Mouse (Mus musculus) lung, postnatal 0 days (tissue): ENCODE measurements around the gene Agtr1a. TPM values are rescaled to one million over a fixed set of nuclear protein-coding genes. Genes with fewer than 3 reads are reported as not detected.

Experiments used
- ATAC-seq: fragments of 200-750 bp; cut with Nextera tagmentation; 2 replicates; pipeline ENCODE4 v1.8.0; 2017; ENCODE audit warnings: moderate library complexity
- DNase-seq: peaks from one replicate; pipeline ENCODE4 v3.0.0-alpha.2; 2016; ENCODE audit warnings: low spot score
- H3K27ac ChIP-seq: fragments of 300-500 bp; sonication (generic); 2 replicates; pipeline ENCODE4 v1.5.1; 2014; ENCODE audit warnings: antibody characterized with exemption, mild to moderate bottlenecking, low read length, mixed read lengths
- H3K27me3 ChIP-seq: fragments of 300-500 bp; sonication (generic); replicated peaks from 2 replicates; pipeline ENCODE4 v1.6.1; 2014; ENCODE audit warnings: low read length, mixed read lengths; ENCODE audit not compliant: insufficient read depth
- H3K36me3 ChIP-seq: fragments of 300-500 bp; sonication (generic); 2 replicates; pipeline ENCODE4 v1.6.1; 2014; ENCODE audit warnings: low read length, mixed read lengths; ENCODE audit not compliant: insufficient read depth
- H3K4me1 ChIP-seq: fragments of 300-500 bp; sonication (generic); 2 replicates; pipeline ENCODE4 v1.6.1; 2014; ENCODE audit warnings: antibody characterized with exemption, low read depth, low read length, mixed read lengths; ENCODE audit not compliant: insufficient read depth
- H3K4me2 ChIP-seq: fragments of 300-500 bp; sonication (generic); replicated peaks from 2 replicates; pipeline ENCODE4 v1.6.1; 2014; ENCODE audit warnings: low read depth, mild to moderate bottlenecking, low read length, moderate library complexity, mixed read lengths
- H3K4me3 ChIP-seq: fragments of 300-500 bp; sonication (generic); 2 replicates; pipeline ENCODE4 v1.5.1; 2014; ENCODE audit warnings: low read depth, low read length
- H3K9ac ChIP-seq: fragments of 300-500 bp; sonication (generic); replicated peaks from 2 replicates; pipeline ENCODE4 v1.6.1; 2014; ENCODE audit warnings: low read depth, mild to moderate bottlenecking
- H3K9me3 ChIP-seq: fragments of 300-500 bp; sonication (generic); 2 replicates; pipeline ENCODE4 v1.6.1; 2016; ENCODE audit warnings: low read length, mixed read lengths
- CTCF ChIP-seq: IDR thresholded peaks from 2 replicates; pipeline ENCODE4 v1.5.1; 2016; ENCODE audit warnings: antibody characterized with exemption, mild to moderate bottlenecking
- EP300 ChIP-seq: IDR thresholded peaks from 2 replicates; pipeline ENCODE4 v1.6.1; 2016; ENCODE audit warnings: antibody characterized with exemption, mild to moderate bottlenecking, control low read depth
- WGBS: fragments of 180-500 bp; shearing (Covaris S2); extraction: QIAGEN DNeasy Blood & Tissue Kit; methylation state at CpG from one replicate; pipeline ENCODE4 v1.1.7; 2014; 5-methylcytosine and 5-hydroxymethylcytosine counted together
- polyA plus RNA-seq: library from polyadenylated mRNA; unstranded; fragments of >200 nt; fragmentation: Nextera tagmentation; extraction: Ambion mirVana; gene quantifications from 2 replicates; pipeline ENCODE4 v1.2.1, GENCODE M21; 2015

Agtr1a gene
- polyA plus RNA-seq, 1 experiment from 2014 or later, result 9.8 TPM

DNA sequence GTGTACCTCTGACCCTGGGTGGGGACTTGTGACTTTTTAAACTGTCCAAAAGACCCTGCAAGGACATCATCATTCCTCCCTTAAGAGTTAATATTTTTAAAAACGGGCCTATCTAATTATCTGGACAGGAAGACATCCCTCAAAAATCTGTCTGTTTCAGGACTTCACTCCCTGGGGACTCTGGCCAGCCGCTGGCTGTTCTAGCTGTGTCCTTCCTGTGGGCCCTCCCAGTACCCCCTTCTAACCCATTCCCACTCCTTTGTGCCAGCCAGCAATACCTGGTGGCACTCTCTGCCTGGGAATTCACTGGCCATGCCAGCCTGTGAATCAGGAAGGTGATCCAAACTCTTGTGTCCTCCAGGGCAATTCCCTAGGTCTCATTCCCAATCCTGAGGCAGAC lies 29.1 kb downstream of the Agtr1a start:
- H3K9ac ChIP-seq, result no peak overlapping the region
- no peak overlapping the region for H3K27ac ChIP-seq
- no peak for DNase-seq
- H3K4me3 ChIP-seq, result no peak overlapping the region
- H3K9me3 ChIP-seq, result no peaks in the 10 kb centered on the region
- TF ChIP-seq CTCF, result no peak
- no peak for TF ChIP-seq EP300
- H3K4me2 ChIP-seq, result no peak overlapping the region
- 39% methylated on average over 2 of the region's 2 CpGs for WGBS
- ATAC-seq, result no peak
- no peaks in the 10 kb centered on the region for H3K36me3 ChIP-seq
- H3K27me3 ChIP-seq, result no peaks in the 10 kb centered on the region
- no peaks in the 10 kb centered on the region for H3K4me1 ChIP-seq

DNA sequence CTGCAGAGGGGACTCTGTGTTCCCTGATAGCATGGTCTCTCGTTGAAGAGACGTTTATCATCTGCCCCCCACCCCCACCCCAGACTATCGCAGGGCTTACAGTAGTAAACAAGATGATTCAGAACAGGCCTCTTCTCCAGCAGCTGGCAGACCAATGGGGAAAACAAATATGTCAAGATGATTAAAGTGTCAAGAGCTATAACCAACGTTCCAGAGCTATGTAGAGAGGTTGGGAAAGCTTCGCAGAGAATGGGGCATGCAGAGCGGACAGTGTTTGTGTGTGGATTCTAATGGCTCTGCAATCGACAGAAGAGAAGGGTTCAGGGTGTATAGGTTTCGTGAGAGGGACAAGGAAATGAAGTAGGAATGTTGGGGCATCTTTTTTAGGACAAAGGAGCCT lies 31.9 kb downstream of the Agtr1a start:
- TF ChIP-seq EP300 (peak; percentile 31; the same call in 1 of the 2 replicates), CTCF (no peak)
- 25% methylated on average over 8 of the region's 8 CpGs for WGBS
- ATAC-seq, result peak; percentile 25
- Histone ChIP-seq H3K4me1 (no peaks in the 10 kb centered on the region), H3K36me3 (no peaks in the 10 kb centered on the region), H3K4me3 (no peak overlapping the region), H3K9me3 (no peaks in the 10 kb centered on the region), H3K27me3 (no peaks in the 10 kb centered on the region), H3K4me2 (no peak overlapping the region), H3K9ac (no peak overlapping the region), H3K27ac (no peak overlapping the region)
- no peak for DNase-seq

DNA sequence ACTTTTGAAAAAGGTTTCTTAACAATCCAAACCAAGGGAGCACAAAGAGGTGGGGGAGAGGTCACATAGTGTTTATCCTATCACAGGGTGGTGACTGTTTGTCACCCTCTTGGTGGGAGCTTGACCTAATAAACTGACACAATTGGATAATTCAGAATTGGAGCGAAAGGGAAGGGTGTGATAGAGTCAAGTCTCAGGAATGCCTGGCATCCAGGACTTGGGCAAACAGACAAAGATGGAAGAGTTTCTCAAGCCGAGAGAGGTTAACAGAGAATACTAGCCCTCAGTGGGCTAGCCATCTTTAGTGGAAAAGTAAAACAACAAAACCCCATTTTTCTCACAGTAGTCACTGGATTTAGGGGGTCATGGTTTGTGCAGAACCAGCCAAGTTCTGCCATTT lies 32.5 kb downstream of the Agtr1a start:
- no peaks in the 10 kb centered on the region for H3K36me3 ChIP-seq
- ATAC-seq (no peak), DNase-seq (no peak)
- no peak overlapping the region for H3K4me3 ChIP-seq
- no peaks in the 10 kb centered on the region for H3K27me3 ChIP-seq
- no peak overlapping the region for H3K27ac ChIP-seq
- WGBS, result 16% methylated on average over 2 of the region's 2 CpGs
- H3K4me2 ChIP-seq, result no peak overlapping the region
- no peak for TF ChIP-seq EP300
- no peak for TF ChIP-seq CTCF
- no peaks in the 10 kb centered on the region for H3K4me1 ChIP-seq
- no peaks in the 10 kb centered on the region for H3K9me3 ChIP-seq
- no peak overlapping the region for H3K9ac ChIP-seq

DNA sequence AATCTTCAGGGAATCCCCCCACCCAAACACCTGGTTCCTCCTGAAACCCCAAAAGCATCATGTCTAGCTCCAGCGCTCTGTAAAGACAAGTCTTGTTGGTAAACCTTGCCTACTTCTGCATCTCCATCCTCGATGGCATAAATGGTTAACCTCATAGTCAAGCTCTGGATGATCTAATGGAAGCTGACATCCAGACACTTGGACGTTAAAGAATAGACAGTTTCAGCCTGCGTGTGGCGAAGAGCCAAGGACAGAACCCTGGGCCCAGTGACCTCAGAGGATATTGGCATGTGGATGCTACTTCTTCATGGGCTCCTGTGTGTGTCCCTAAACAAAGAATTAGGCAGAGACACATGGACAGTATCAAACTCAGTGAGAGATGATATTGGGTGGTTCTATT lies 42.6 kb downstream of the Agtr1a start:
- no peaks in the 10 kb centered on the region for H3K27me3 ChIP-seq

DNA sequence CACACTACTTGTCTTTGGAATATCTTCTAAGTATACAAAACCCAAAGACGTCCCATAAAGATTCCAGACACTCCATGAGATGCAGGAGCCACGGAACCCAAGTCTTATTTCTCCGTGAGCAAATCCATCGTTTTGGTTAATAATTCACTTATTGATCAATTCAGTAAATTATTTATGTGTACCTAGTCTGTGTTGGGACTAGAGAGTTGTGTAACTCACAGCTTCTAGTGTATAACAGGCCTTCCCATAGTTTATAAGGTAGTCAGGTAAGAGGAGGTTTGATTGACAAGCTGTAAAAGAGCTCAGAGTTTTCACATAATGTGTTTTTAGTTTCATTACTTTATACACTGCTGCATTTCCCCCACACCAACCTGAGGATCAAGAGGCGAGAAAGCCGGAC lies 48.9 kb downstream of the Agtr1a start:
- Histone ChIP-seq H3K36me3 (no peaks in the 10 kb centered on the region), H3K4me1 (no peaks in the 10 kb centered on the region), H3K27me3 (no peaks in the 10 kb centered on the region), H3K9me3 (no peaks in the 10 kb centered on the region), H3K4me3 (no peak overlapping the region), H3K27ac (no peak overlapping the region), H3K4me2 (no peak overlapping the region), H3K9ac (no peak overlapping the region)
- WGBS, result 83% methylated on average over 6 of the region's 6 CpGs
- DNase-seq (no peak), ATAC-seq (no peak)
- TF ChIP-seq EP300, result no peak
- TF ChIP-seq CTCF, result no peak

More for the DNA sequence above, 42.6 kb downstream of the Agtr1a start:
- H3K4me3 ChIP-seq, result no peak overlapping the region
- no peaks in the 10 kb centered on the region for H3K4me1 ChIP-seq
- no peak for DNase-seq
- no peak for TF ChIP-seq EP300
- no peak for ATAC-seq
- no peaks in the 10 kb centered on the region for H3K36me3 ChIP-seq
- 88% methylated on average over 5 of the region's 5 CpGs for WGBS
- H3K4me2 ChIP-seq, result no peak overlapping the region
- no peak overlapping the region for H3K9ac ChIP-seq
- H3K9me3 ChIP-seq, result no peaks in the 10 kb centered on the region
- no peak overlapping the region for H3K27ac ChIP-seq

DNA sequence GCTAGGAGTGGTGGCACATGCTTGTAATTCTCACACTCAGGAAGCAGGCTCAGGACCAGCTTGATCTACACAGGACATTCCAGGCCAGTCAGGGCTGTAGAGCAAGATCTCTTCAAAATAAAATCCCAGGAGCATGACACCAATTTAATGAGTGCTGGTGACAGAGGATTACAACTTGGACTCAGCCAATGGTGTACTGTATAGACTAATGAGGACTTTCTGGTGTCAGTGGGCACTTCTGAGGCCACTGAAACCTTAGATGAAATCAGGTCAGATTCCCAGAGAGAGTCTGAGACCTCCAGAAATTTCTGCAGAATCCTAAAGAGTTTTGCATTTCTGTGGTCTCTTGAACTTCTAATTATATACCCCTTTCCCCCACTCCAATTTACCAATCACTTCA lies 57.9 kb downstream of the Agtr1a start:
- Histone ChIP-seq H3K4me1 (no peaks in the 10 kb centered on the region), H3K9me3 (no peaks in the 10 kb centered on the region), H3K36me3 (no peaks in the 10 kb centered on the region), H3K9ac (no peak overlapping the region), H3K4me2 (no peak overlapping the region), H3K27ac (no peak overlapping the region), H3K27me3 (no peaks in the 10 kb centered on the region), H3K4me3 (no peak overlapping the region)
- ATAC-seq (no peak), DNase-seq (no peak)
- TF ChIP-seq EP300 (no peak), CTCF (no peak)

DNA sequence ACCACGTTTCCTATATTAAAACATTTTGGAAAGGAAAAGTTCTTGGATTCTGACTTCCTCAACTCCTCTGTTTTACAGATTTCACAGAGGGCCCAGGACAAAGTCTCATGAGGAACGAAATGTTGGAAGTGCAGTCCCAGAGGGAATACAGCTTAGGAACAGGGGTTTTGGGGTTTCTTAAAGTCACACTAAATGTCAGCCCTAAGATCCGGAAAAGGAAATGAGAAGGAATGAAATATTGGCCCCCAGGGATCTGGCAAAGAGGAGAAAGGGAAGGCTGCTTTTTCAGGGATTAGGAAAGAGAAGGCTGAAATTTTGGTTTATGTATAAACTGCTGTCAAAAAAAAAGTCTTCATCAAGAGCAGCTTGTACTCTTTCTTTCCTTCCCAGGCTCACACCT lies 60.2 kb downstream of the Agtr1a start:
- no peak overlapping the region for H3K4me3 ChIP-seq
- TF ChIP-seq EP300 (no peak), CTCF (no peak)
- H3K9me3 ChIP-seq, result no peaks in the 10 kb centered on the region
- no peaks in the 10 kb centered on the region for H3K4me1 ChIP-seq
- H3K4me2 ChIP-seq, result no peak overlapping the region
- H3K36me3 ChIP-seq, result no peaks in the 10 kb centered on the region
- H3K27me3 ChIP-seq, result no peaks in the 10 kb centered on the region
- no peak overlapping the region for H3K27ac ChIP-seq
- peak; percentile 15 for DNase-seq
- ATAC-seq, result peak; percentile 17
- no peak overlapping the region for H3K9ac ChIP-seq
- WGBS, result 77% methylated on average over 3 of the region's 3 CpGs
